Mouse (Mus musculus): ENCODE measurements around the gene Ttc39a. TPM values are rescaled to one million over a fixed set of nuclear protein-coding genes. Genes with fewer than 3 reads are reported as not detected.

Gene Ttc39a
- polyA plus RNA-seq, 1 experiment from 2014 or later: 8.8 TPM

- WGBS: 78% methylated on average over 6 of the region's 6 CpGs
- no peak overlapping the region for H3K9ac ChIP-seq
Measured at GRCm38 (mm10) chr4:109422436-109422835, 16.0 kb downstream of the Ttc39a start.

GRCm38 (mm10) chr4:109423438-109423837 lies 17.0 kb downstream of the Ttc39a start:
- no peaks in the 10 kb centered on the region for H3K9me3 ChIP-seq
- H3K4me3 ChIP-seq: no peak overlapping the region
- no peak for ATAC-seq (ENCODE audit: extremely low read depth, insufficient number of reproducible peaks, low FRiP score, low TSS enrichment)
- H3K4me1 ChIP-seq: peaks cover 10% of the 10 kb centered on the region
- no peak overlapping the region for H3K9ac ChIP-seq
- no peak overlapping the region for H3K4me2 ChIP-seq
- no peak overlapping the region for H3K27ac ChIP-seq (replicated peaks)
- WGBS: 64% methylated on average over 2 of the region's 2 CpGs
- H3K27me3 ChIP-seq (replicated peaks): no peaks in the 10 kb centered on the region
- H3K36me3 ChIP-seq: 0 out of 2 replicates have a peak, but pooled peaks cover 5% of the 10 kb centered on the region

More at GRCm38 (mm10) chr4:109422436-109422835, 16.0 kb downstream of the Ttc39a start:
- no peak for ATAC-seq (ENCODE audit: extremely low read depth, insufficient number of reproducible peaks, low FRiP score, low TSS enrichment)
- H3K4me2 ChIP-seq: no peak overlapping the region
- no peaks in the 10 kb centered on the region for H3K27me3 ChIP-seq (replicated peaks)
- no peaks in the 10 kb centered on the region for H3K9me3 ChIP-seq
- H3K4me3 ChIP-seq: no peak overlapping the region
- H3K36me3 ChIP-seq: 0 out of 2 replicates have a peak, but pooled peaks cover 5% of the 10 kb centered on the region
- peaks cover 12% of the 10 kb centered on the region for H3K4me1 ChIP-seq
- H3K27ac ChIP-seq (replicated peaks): no peak overlapping the region

GRCm38 (mm10) chr4:109427058-109427457 lies 20.6 kb downstream of the Ttc39a start:
- 18% methylated on average over 1 of the region's 1 CpGs for WGBS
- Histone ChIP-seq H3K27ac (replicated peaks) (no peak overlapping the region), H3K27me3 (replicated peaks) (no peaks in the 10 kb centered on the region), H3K4me2 (no peak overlapping the region), H3K9ac (no peak overlapping the region), H3K9me3 (no peaks in the 10 kb centered on the region), H3K4me3 (no peak overlapping the region), H3K36me3 (0 out of 2 replicates have a peak, but pooled peaks cover 5% of the 10 kb centered on the region), H3K4me1 (peaks cover 10% of the 10 kb centered on the region)
- ATAC-seq (ENCODE audit: extremely low read depth, insufficient number of reproducible peaks, low FRiP score, low TSS enrichment): no peak

GRCm38 (mm10) chr4:109430250-109430649 lies 23.8 kb downstream of the Ttc39a start:
- 88% methylated on average over 7 of the region's 7 CpGs for WGBS
- H3K9me3 ChIP-seq: no peaks in the 10 kb centered on the region
- no peaks in the 10 kb centered on the region for H3K27me3 ChIP-seq (replicated peaks)
- H3K27ac ChIP-seq (replicated peaks): no peak overlapping the region
- H3K9ac ChIP-seq: no peak overlapping the region
- H3K4me1 ChIP-seq: peaks cover 37% of the 10 kb centered on the region
- ATAC-seq (ENCODE audit: extremely low read depth, insufficient number of reproducible peaks, low FRiP score, low TSS enrichment): no peak
- H3K36me3 ChIP-seq: 0 out of 2 replicates have a peak, but pooled peaks cover 5% of the 10 kb centered on the region
- H3K4me2 ChIP-seq: no peak overlapping the region
- no peak overlapping the region for H3K4me3 ChIP-seq

- 32% methylated on average over 13 of the region's 13 CpGs for WGBS
Measured at GRCm38 (mm10) chr4:109430854-109431253, 24.4 kb downstream of the Ttc39a start.

GRCm38 (mm10) chr4:109432668-109433375 lies 26.4 kb downstream of the Ttc39a start:
- Histone ChIP-seq H3K27me3 (replicated peaks) (no peaks in the 10 kb centered on the region), H3K4me3 (no peak overlapping the region), H3K27ac (replicated peaks) (peak overlapping the region; percentile 29), H3K4me1 (peaks cover 37% of the 10 kb centered on the region), H3K9ac (no peak overlapping the region), H3K9me3 (no peaks in the 10 kb centered on the region), H3K36me3 (peaks cover 3% of the 10 kb centered on the region; the same call in 1 of the 2 replicates), H3K4me2 (no peak overlapping the region)
- no peak for ATAC-seq (ENCODE audit: extremely low read depth, insufficient number of reproducible peaks, low FRiP score, low TSS enrichment)
- WGBS: 65% methylated on average over 16 of the region's 16 CpGs

More at GRCm38 (mm10) chr4:109430854-109431253, 24.4 kb downstream of the Ttc39a start:
- no peak overlapping the region for H3K9ac ChIP-seq
- H3K4me2 ChIP-seq: no peak overlapping the region
- peaks cover 37% of the 10 kb centered on the region for H3K4me1 ChIP-seq
- H3K36me3 ChIP-seq: peaks cover 8% of the 10 kb centered on the region; the same call in 1 of the 2 replicates
- H3K27me3 ChIP-seq (replicated peaks): no peaks in the 10 kb centered on the region
- H3K4me3 ChIP-seq: no peak overlapping the region
- H3K27ac ChIP-seq (replicated peaks): no peak overlapping the region
- H3K9me3 ChIP-seq: no peaks in the 10 kb centered on the region
- ATAC-seq (ENCODE audit: extremely low read depth, insufficient number of reproducible peaks, low FRiP score, low TSS enrichment): 0 out of 2 replicates have a peak, but pooled peaks have one; percentile 11

GRCm38 (mm10) chr4:109433641-109434040 lies 27.2 kb downstream of the Ttc39a start:
- H3K9me3 ChIP-seq: no peaks in the 10 kb centered on the region
- WGBS: 50% methylated on average over 6 of the region's 6 CpGs
- no peaks in the 10 kb centered on the region for H3K27me3 ChIP-seq (replicated peaks)
- H3K4me3 ChIP-seq: no peak overlapping the region
- peaks cover 39% of the 10 kb centered on the region for H3K4me1 ChIP-seq
- peak overlapping the region; percentile 2; the same call in 1 of the 2 replicates for H3K9ac ChIP-seq
- H3K4me2 ChIP-seq: no peak overlapping the region
- peaks cover 7% of the 10 kb centered on the region; the same call in 1 of the 2 replicates for H3K36me3 ChIP-seq
- peak overlapping the region; percentile 29; the same call in 1 of the 2 replicates for H3K27ac ChIP-seq (replicated peaks)
- ATAC-seq (ENCODE audit: extremely low read depth, insufficient number of reproducible peaks, low FRiP score, low TSS enrichment): no peak

GRCm38 (mm10) chr4:109434256-109434655 lies 27.8 kb downstream of the Ttc39a start:
- Histone ChIP-seq H3K27ac (replicated peaks) (no peak overlapping the region), H3K4me3 (no peak overlapping the region), H3K36me3 (peaks cover 8% of the 10 kb centered on the region; the same call in 1 of the 2 replicates), H3K4me2 (no peak overlapping the region), H3K9me3 (no peaks in the 10 kb centered on the region), H3K4me1 (peaks cover 46% of the 10 kb centered on the region), H3K9ac (no peak overlapping the region), H3K27me3 (replicated peaks) (no peaks in the 10 kb centered on the region)
- 96% methylated on average over 1 of the region's 1 CpGs for WGBS
- ATAC-seq (ENCODE audit: extremely low read depth, insufficient number of reproducible peaks, low FRiP score, low TSS enrichment): no peak

- no peaks in the 10 kb centered on the region for H3K9me3 ChIP-seq
- no peak overlapping the region for H3K9ac ChIP-seq
- no peaks in the 10 kb centered on the region for H3K27me3 ChIP-seq (replicated peaks)
- H3K4me2 ChIP-seq: no peak overlapping the region
- H3K36me3 ChIP-seq: peaks cover 29% of the 10 kb centered on the region
- H3K4me1 ChIP-seq: peaks cover 52% of the 10 kb centered on the region
- H3K4me3 ChIP-seq: no peak overlapping the region
- peak; percentile 22; the same call in 1 of the 2 replicates for ATAC-seq (ENCODE audit: extremely low read depth, insufficient number of reproducible peaks, low FRiP score, low TSS enrichment)
- WGBS: 50% methylated on average over 9 of the region's 9 CpGs
- no peak overlapping the region for H3K27ac ChIP-seq (replicated peaks)
Measured at GRCm38 (mm10) chr4:109437913-109438878, 31.8 kb downstream of the Ttc39a start.

- Histone ChIP-seq H3K36me3 (peaks cover 38% of the 10 kb centered on the region), H3K4me3 (no peak overlapping the region), H3K27me3 (replicated peaks) (no peaks in the 10 kb centered on the region), H3K27ac (replicated peaks) (peak overlapping the region; percentile 45; the same call in 1 of the 2 replicates), H3K4me2 (no peak overlapping the region), H3K4me1 (peaks cover 52% of the 10 kb centered on the region), H3K9me3 (no peaks in the 10 kb centered on the region), H3K9ac (no peak overlapping the region)
- 74% methylated on average over 8 of the region's 8 CpGs for WGBS
- no peak for ATAC-seq (ENCODE audit: extremely low read depth, insufficient number of reproducible peaks, low FRiP score, low TSS enrichment)
Measured at GRCm38 (mm10) chr4:109439101-109439500, 32.7 kb downstream of the Ttc39a start.

GRCm38 (mm10) chr4:109439825-109440248 lies 33.4 kb downstream of the Ttc39a start:
- peaks cover 52% of the 10 kb centered on the region for H3K4me1 ChIP-seq
- no peak for ATAC-seq (ENCODE audit: extremely low read depth, insufficient number of reproducible peaks, low FRiP score, low TSS enrichment)
- peak overlapping the region; percentile 45; the same call in 1 of the 2 replicates for H3K27ac ChIP-seq (replicated peaks)
- H3K4me2 ChIP-seq: no peak overlapping the region
- no peak overlapping the region for H3K4me3 ChIP-seq
- H3K9ac ChIP-seq: peak overlapping the region; percentile 40; the same call in 1 of the 2 replicates
- H3K36me3 ChIP-seq: peaks cover 42% of the 10 kb centered on the region
- WGBS: 49% methylated on average over 3 of the region's 3 CpGs
- H3K27me3 ChIP-seq (replicated peaks): no peaks in the 10 kb centered on the region
- H3K9me3 ChIP-seq: no peaks in the 10 kb centered on the region

Data from heart, embryonic 13.5 days (tissue).